Mouse (Mus musculus) kidney, postnatal 4 days (tissue): ENCODE measurements at regions not wholly inside any gene's neighbourhood (a gene's known extent, or its start where the extent isn't known, plus 50 kb on each side); places are given as distances from the start of the nearest gene placed in this dataset.
"Not testable (repeated sequence)": the region's sequence is repeated elsewhere in the genome, so short reads cannot be mapped to it uniquely, and the experiment has no call there.

Experiments
- DNase-seq, 2 experiments: peaks; one replicate each; pipeline ENCODE4 v3.0.0; 2021; ENCODE audit warnings: mixed read lengths in 2 of 2

- DNase-seq = no peak
Observed at GRCm38 (mm10) chr5:13847571-13847970, 56.2 kb downstream of the Speer3 start.

- DNase-seq = not testable (repeated sequence)
Observed at GRCm38 (mm10) chr5:13880236-13880635, 88.8 kb downstream of the Speer3 start.

- no peak for DNase-seq
Observed at GRCm38 (mm10) chr5:13888415-13888814, 97.0 kb downstream of the Speer3 start.

- DNase-seq = peak in 1 of 2 experiments; percentile 2
Observed at GRCm38 (mm10) chr5:13908257-13908656, 116.8 kb upstream of the Sema3e start.

- no peak for DNase-seq
Observed at GRCm38 (mm10) chr5:13917355-13917754, 107.7 kb upstream of the Sema3e start.

GRCm38 (mm10) chr5:13922295-13922694, 102.8 kb upstream of the Sema3e start:
- DNase-seq = no peak

- no peak for DNase-seq
Observed at GRCm38 (mm10) chr5:13931011-13931410, 94.1 kb upstream of the Sema3e start.

GRCm38 (mm10) chr5:13951346-13951745, 73.7 kb upstream of the Sema3e start:
- DNase-seq = no peak

GRCm38 (mm10) chr5:13955616-13956015, 69.5 kb upstream of the Sema3e start:
- DNase-seq = no peak

- DNase-seq = no peak
Observed at GRCm38 (mm10) chr5:13959575-13959974, 65.5 kb upstream of the Sema3e start.

- DNase-seq = no peak
Observed at GRCm38 (mm10) chr5:13965901-13966300, 59.2 kb upstream of the Sema3e start.

- peak in 1 of 2 experiments; percentile 1 for DNase-seq
Observed at GRCm38 (mm10) chr5:13974664-13975063, 50.4 kb upstream of the Sema3e start.
